Mouse (Mus musculus) central nervous system, embryonic 18 days (tissue): ENCODE results near the gene Eif3j1. TPM values are rescaled to one million over a fixed set of nuclear protein-coding genes. Genes with fewer than 3 reads are reported as not detected.

ENCODE experiments used
- polyA plus RNA-seq: library from polyadenylated mRNA; depleted of rRNA; stranded (reverse); fragments of >200 nt; gene quantifications from 2 replicates; pipeline ENCODE4 v1.2.3, GENCODE M21; 2012; rRNA removed

The Eif3j1 gene
- polyA plus RNA-seq, result 18.5 and 19.8 TPM in 2 replicates

DNA sequence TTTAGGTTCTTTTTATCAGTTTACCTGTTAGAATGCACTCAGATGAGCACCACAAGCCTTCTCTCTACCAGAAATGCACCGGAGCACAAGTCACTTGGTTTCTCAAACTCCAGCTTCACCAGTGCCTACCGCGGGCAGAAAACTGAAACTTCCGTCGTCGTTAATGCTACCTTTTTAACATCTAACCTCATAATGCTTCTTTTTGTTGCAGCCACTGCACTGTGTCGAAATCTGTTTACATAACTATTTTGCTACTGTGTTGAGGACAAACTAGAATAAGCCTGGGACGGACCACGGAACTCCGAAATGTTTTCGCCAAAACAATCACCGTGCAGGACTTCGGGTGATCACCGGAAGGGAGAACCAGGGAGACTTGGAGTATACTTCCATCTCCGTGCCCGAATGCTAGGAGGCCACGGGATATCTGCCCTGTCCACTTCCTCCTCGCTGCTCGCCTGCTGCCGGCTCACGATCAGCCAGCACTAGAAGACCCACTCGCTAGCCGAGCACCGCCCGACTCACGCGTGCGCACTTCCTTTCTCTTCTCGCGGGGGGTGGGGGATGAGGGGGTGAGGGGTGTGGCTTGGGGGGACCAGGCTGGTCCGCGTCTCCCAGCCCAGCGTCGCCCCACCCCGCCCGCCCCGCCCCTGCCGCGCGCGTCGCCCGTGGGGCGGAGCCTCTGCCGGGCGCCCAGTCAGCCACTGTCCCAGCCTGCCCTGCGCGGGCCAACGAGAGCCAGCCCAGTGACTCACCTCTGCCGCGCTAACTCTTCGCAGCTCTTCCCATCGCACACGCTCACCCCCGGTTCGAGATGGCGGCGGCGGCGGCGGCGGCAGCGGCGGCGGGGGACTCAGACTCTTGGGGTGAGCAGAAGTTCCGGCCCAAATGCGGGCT lies at the start of gene Eif3j1:
TSS of gene Eif3j1 (plus strand) at position 685 of the 894 bp plus-strand sequence.

Other genes with a start within 250 kb of the Eif3j1 start
- gene Frmd5, start 221.5 kb upstream of the Eif3j1 start, polyA plus RNA-seq, result 52.7 and 60.4 TPM in 2 replicates
- gene Casc4, start 161.6 kb upstream of the Eif3j1 start, polyA plus RNA-seq, result 38.3 and 40.4 TPM in 2 replicates
- 20.9 and 21.5 TPM in 2 replicates for gene Ctdspl2, start 72.5 kb upstream of the Eif3j1 start, polyA plus RNA-seq
- 0.66 and 0.69 TPM in 2 replicates for gene Mageb3, start 72.5 kb upstream of the Eif3j1 start, polyA plus RNA-seq
- gene Spg11, start 89.8 kb downstream of the Eif3j1 start, polyA plus RNA-seq, result 10.6 and 11.6 TPM in 2 replicates
- gene B2m, start 119.1 kb downstream of the Eif3j1 start, polyA plus RNA-seq, result 51.2 and 63.2 TPM in 2 replicates
- gene Trim69, start 132.2 kb downstream of the Eif3j1 start, polyA plus RNA-seq, result 0.04 and 0.12 TPM in 2 replicates
- 0.04 TPM in 1 of 2 replicates, not detected in the other for gene Patl2, start 157.6 kb downstream of the Eif3j1 start, polyA plus RNA-seq
- gene Terb2, start 157.7 kb downstream of the Eif3j1 start, polyA plus RNA-seq, result not detected in 2 replicates
- 14.4 and 15.3 TPM in 2 replicates for gene Sord, start 206.2 kb downstream of the Eif3j1 start, polyA plus RNA-seq